Mouse (Mus musculus) spleen, adult 2 months (tissue): ENCODE data around the gene Fcgr1. TPM values are rescaled to one million over a fixed set of nuclear protein-coding genes. Genes with fewer than 3 reads are reported as not detected.

Experiments used
- DNase-seq, 2 experiments: peaks; one replicate each; pipeline versions ENCODE4 v3.0.0 to v3.0.0-alpha.2; 2012 to 2021; ENCODE audit warnings: low spot score in 2 of 2, low read depth in 1 of 2
- H3K27ac ChIP-seq: fragments of 200-500 bp; 2 replicates; pipeline ENCODE4 v1.5.1; 2012; ENCODE audit warnings: low read length, inconsistent platforms; ENCODE audit not compliant: insufficient read depth
- H3K27me3 ChIP-seq: fragments of 200-500 bp; 2 replicates; pipeline ENCODE4 v1.6.1; 2012; ENCODE audit warnings: mild to moderate bottlenecking, moderate library complexity, low read length, inconsistent platforms; ENCODE audit not compliant: control insufficient read depth, insufficient read depth
- H3K36me3 ChIP-seq: fragments of 200-500 bp; 2 replicates; pipeline ENCODE4 v1.6.1; 2012; ENCODE audit warnings: mild to moderate bottlenecking, low read length, inconsistent platforms; ENCODE audit not compliant: control insufficient read depth, insufficient read depth
- H3K4me1 ChIP-seq: fragments of 200-500 bp; 2 replicates; pipeline ENCODE4 v1.6.1; 2011; ENCODE audit warnings: inconsistent platforms; ENCODE audit not compliant: control insufficient read depth, insufficient read depth, insufficient read length
- H3K4me3 ChIP-seq: fragments of 200-500 bp; 2 replicates; pipeline ENCODE4 v1.5.1; 2011; ENCODE audit warnings: mild to moderate bottlenecking, inconsistent platforms; ENCODE audit not compliant: insufficient read depth, insufficient read length; ENCODE audit errors: extremely low read depth
- CTCF ChIP-seq: fragments of 200-500 bp; IDR thresholded peaks from 2 replicates; pipeline ENCODE4 v1.5.1; 2011; ENCODE audit warnings: mild to moderate bottlenecking, inconsistent platforms; ENCODE audit not compliant: insufficient read depth, insufficient read length, insufficient replicate concordance; ENCODE audit errors: extremely low read depth
- POLR2A ChIP-seq: fragments of 200-500 bp; IDR thresholded peaks from 2 replicates; pipeline ENCODE4 v1.6.1; 2011; ENCODE audit warnings: low read depth, low read length, inconsistent platforms
- WGBS: fragments of 180-500 bp; shearing (Covaris S2); methylation state at CpG from one replicate; pipeline ENCODE4 v1.1.7; 2018; 5-methylcytosine and 5-hydroxymethylcytosine counted together
- polyA plus RNA-seq: library from polyadenylated mRNA; depleted of rRNA; stranded (reverse); fragments of >200 nt; gene quantifications from 2 replicates; pipeline ENCODE4 v1.2.3, GENCODE M21; 2012; rRNA removed

Gene Fcgr1
- polyA plus RNA-seq, 1 experiment: 6.0 TPM

GRCm38 (mm10) chr3:96237904-96238511 is 55.8 kb downstream of the Fcgr1 start:
- no peaks in the 10 kb centered on the region for H3K27me3 ChIP-seq
- H3K36me3 ChIP-seq: no peaks in the 10 kb centered on the region
- no peak overlapping the region for H3K27ac ChIP-seq
- no peak for DNase-seq
- no peak overlapping the region for H3K4me3 ChIP-seq
- WGBS: 6% methylated on average over 12 of the region's 12 CpGs
- H3K4me1 ChIP-seq: peaks cover 2% of the 10 kb centered on the region; the same call in 1 of the 2 replicates
- TF ChIP-seq CTCF (no peak), POLR2A (no peak)

- H3K27ac ChIP-seq: no peak overlapping the region
- peaks cover 2% of the 10 kb centered on the region; the same call in 1 of the 2 replicates for H3K4me1 ChIP-seq
- DNase-seq: no peak
- TF ChIP-seq POLR2A: no peak
- TF ChIP-seq CTCF: no peak
- 55% methylated on average over 7 of the region's 7 CpGs for WGBS
- no peak overlapping the region for H3K4me3 ChIP-seq
- H3K27me3 ChIP-seq: no peaks in the 10 kb centered on the region
- H3K36me3 ChIP-seq: no peaks in the 10 kb centered on the region
Observed at GRCm38 (mm10) chr3:96237335-96237903, 56.4 kb downstream of the Fcgr1 start.

- Histone ChIP-seq H3K4me3 (no peak overlapping the region), H3K4me1 (peaks cover 2% of the 10 kb centered on the region; the same call in 1 of the 2 replicates), H3K27me3 (no peaks in the 10 kb centered on the region), H3K27ac (no peak overlapping the region), H3K36me3 (no peaks in the 10 kb centered on the region)
- DNase-seq: no peak
- 80% methylated on average over 4 of the region's 4 CpGs for WGBS
- no peak for TF ChIP-seq POLR2A
- TF ChIP-seq CTCF: no peak
Observed at GRCm38 (mm10) chr3:96236834-96237334, 56.9 kb downstream of the Fcgr1 start.

GRCm38 (mm10) chr3:96235836-96236235 is 57.9 kb downstream of the Fcgr1 start:
- H3K4me3 ChIP-seq: no peak overlapping the region

GRCm38 (mm10) chr3:96234914-96235313 is 58.9 kb downstream of the Fcgr1 start:
- Histone ChIP-seq H3K27ac (no peak overlapping the region), H3K36me3 (no peaks in the 10 kb centered on the region), H3K4me3 (no peak overlapping the region), H3K4me1 (no peaks in the 10 kb centered on the region), H3K27me3 (no peaks in the 10 kb centered on the region)
- TF ChIP-seq POLR2A: no peak
- no peak for TF ChIP-seq CTCF
- WGBS: 78% methylated on average over 2 of the region's 2 CpGs
- DNase-seq: no peak

More at GRCm38 (mm10) chr3:96235836-96236235, 57.9 kb downstream of the Fcgr1 start:
- H3K4me1 ChIP-seq: peaks cover 1% of the 10 kb centered on the region; the same call in 1 of the 2 replicates
- no peak for TF ChIP-seq CTCF
- TF ChIP-seq POLR2A: no peak
- H3K27me3 ChIP-seq: no peaks in the 10 kb centered on the region
- DNase-seq: no peak
- H3K27ac ChIP-seq: no peak overlapping the region
- H3K36me3 ChIP-seq: no peaks in the 10 kb centered on the region
- 84% methylated on average over 3 of the region's 3 CpGs for WGBS

Other genes with a start within 250 kb of the Fcgr1 start
- gene Vps45, start 235.5 kb downstream of the Fcgr1 start, polyA plus RNA-seq: 2.0 and 2.5 TPM in 2 replicates
- gene Otud7b, start 189.4 kb downstream of the Fcgr1 start, polyA plus RNA-seq: 11.1 and 19.8 TPM in 2 replicates
- 2.1 and 2.7 TPM in 2 replicates for gene Mtmr11, start 132.0 kb downstream of the Fcgr1 start, polyA plus RNA-seq
- 62.2 and 91.8 TPM in 2 replicates for gene Sf3b4, start 121.6 kb downstream of the Fcgr1 start, polyA plus RNA-seq
- gene Sv2a, start 112.8 kb downstream of the Fcgr1 start, polyA plus RNA-seq: 2.0 and 3.5 TPM in 2 replicates
- gene Bola1, start 74.3 kb downstream of the Fcgr1 start, polyA plus RNA-seq: 24.6 and 38.8 TPM in 2 replicates
- gene Hist2h2ab, start 74.1 kb downstream of the Fcgr1 start, polyA plus RNA-seq: 3.0 and 5.2 TPM in 2 replicates
- 31.1 and 44.3 TPM in 2 replicates for gene Hist2h2ac, start 73.1 kb downstream of the Fcgr1 start, polyA plus RNA-seq
- 3.3 and 4.2 TPM in 2 replicates for gene Hist2h2be, start 72.8 kb downstream of the Fcgr1 start, polyA plus RNA-seq
- gene Hist2h3c2, start 54.8 kb downstream of the Fcgr1 start, polyA plus RNA-seq: 66.4 and 158 TPM in 2 replicates
- gene Hist2h2aa2, start 53.7 kb downstream of the Fcgr1 start, polyA plus RNA-seq: 169 and 177 TPM in 2 replicates
- gene Hist2h2aa1, start 48.5 kb downstream of the Fcgr1 start, polyA plus RNA-seq: 95.6 and 174 TPM in 2 replicates
- gene Hist2h3c1, start 47.3 kb downstream of the Fcgr1 start, polyA plus RNA-seq: not detected in 2 replicates
- 9.3 and 15.4 TPM in 2 replicates for gene Hist2h4, start 30.7 kb downstream of the Fcgr1 start, polyA plus RNA-seq
- gene Hist2h3b, start 25.3 kb downstream of the Fcgr1 start, polyA plus RNA-seq: 102 and 177 TPM in 2 replicates
- gene Hist2h2bb, start 24.2 kb downstream of the Fcgr1 start, polyA plus RNA-seq: 14.7 and 15.9 TPM in 2 replicates
- not detected in 2 replicates for gene BC107364, start 158.3 kb upstream of the Fcgr1 start, polyA plus RNA-seq
- 0.18 and 0.32 TPM in 2 replicates for gene Hfe2, start 231.2 kb upstream of the Fcgr1 start, polyA plus RNA-seq